Mouse (Mus musculus) E14TG2a.4 (cell line): ENCODE measurements around the gene Eps8l2.

Experiments used
- CTCF ChIP-seq: conservative IDR thresholded peaks from 2 replicates; pipeline ENCODE4 v1.5.1; 2014; ENCODE audit warnings: low read length
- NANOG ChIP-seq: IDR thresholded peaks from 2 replicates; pipeline ENCODE4 v1.6.1; 2014; ENCODE audit warnings: borderline replicate concordance, low read length, mixed read lengths

DNA sequence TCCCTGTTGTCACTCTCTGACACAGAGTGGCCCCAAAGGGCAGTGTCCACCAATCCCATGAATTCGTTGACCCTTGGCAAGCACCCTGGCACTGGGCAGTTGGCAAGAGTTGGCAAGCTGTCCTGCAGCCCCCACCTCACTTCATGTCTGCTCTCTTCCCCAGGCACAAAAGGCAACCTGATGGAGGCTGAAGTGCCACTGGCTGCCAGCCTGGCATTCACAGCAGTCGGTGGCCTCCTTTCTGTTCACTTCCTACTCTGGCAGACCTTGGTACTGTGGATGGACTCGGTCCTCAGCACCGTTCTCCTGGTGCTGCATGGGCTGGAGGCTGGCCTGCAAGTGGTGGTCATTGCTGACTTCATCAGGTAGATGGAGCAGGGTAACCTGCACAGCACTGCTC, 3.0 kb upstream of the Eps8l2 start:
- TF ChIP-seq CTCF: no peak
- no peak for TF ChIP-seq NANOG
